Mouse (Mus musculus): ENCODE data around the gene Mrpl11. TPM values are rescaled to one million over a fixed set of nuclear protein-coding genes. Genes with fewer than 3 reads are reported as not detected.
"Not testable (repeated sequence)": the region's sequence is repeated elsewhere in the genome, so short reads cannot be mapped to it uniquely, and the experiment has no call there.

The Mrpl11 gene
- polyA plus RNA-seq, 1 experiment: 68.5 TPM

GRCm38 (mm10) chr19:4999445-5000140, 37.6 kb downstream of the Mrpl11 start:
- Histone ChIP-seq H3K4me3 (replicated peaks; ENCODE audit: insufficient read depth, low read depth, low read length) (no peak overlapping the region), H3K27ac (ENCODE audit: insufficient read depth, low read length) (no peak overlapping the region), H3K4me1 (ENCODE audit: control insufficient read depth, insufficient read depth, low read length) (peaks cover 30% of the 10 kb centered on the region), H3K27me3 (ENCODE audit: control insufficient read depth, insufficient read depth, low read length) (no peaks in the 10 kb centered on the region)
- DNase-seq: peak; percentile 62 to 79
- WGBS: 43% methylated on average over 6 of the region's 6 CpGs
- TF ChIP-seq POLR2A (IDR thresholded peaks at IDR 0.05; ENCODE audit: borderline replicate concordance, insufficient read depth, low read length): no peak
- no peak for TF ChIP-seq CTCF (IDR thresholded peaks at IDR 0.05; ENCODE audit: borderline replicate concordance, insufficient read depth, low read depth, low read length)

DNA sequence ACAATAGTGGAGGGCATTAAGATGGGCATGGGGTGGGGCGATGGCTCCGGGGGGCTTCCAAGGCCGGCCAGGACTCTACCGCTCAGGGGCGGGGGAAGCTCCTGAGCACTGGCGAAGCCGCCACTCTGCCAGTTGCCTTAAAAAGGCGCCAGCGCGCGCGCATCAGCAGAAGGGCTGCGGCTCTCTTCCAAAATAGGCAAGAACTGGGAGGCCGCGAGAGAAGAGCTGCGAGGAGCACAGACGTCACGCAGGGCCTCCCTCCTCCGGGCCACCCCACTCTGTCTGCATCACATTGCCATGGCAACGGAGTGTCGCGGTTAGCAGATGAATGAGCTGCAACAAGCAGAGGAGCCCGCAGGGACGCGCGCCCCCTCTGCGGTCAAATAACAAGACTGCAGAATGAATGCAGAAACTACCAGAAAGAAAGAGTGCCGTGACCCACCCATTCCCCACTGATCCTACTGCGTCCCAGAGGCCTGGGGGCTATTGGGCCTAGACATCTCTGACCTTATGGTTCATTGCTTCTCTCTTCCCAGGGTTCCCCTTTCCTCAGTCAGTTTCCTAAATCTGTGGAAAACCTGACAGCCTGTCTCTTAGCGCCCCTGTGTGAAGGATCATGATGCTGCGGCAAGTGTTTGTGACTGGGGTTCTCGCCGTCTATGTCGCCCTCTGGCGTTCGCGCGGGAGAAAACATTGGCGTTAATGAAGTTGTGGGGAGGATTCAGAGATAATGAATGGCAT, 39.9 kb downstream of the Mrpl11 start:
- H3K27ac ChIP-seq (ENCODE audit: insufficient read depth, low read length): peak overlapping the region; percentile 6; the same call in 1 of the 2 replicates
- H3K27me3 ChIP-seq (ENCODE audit: control insufficient read depth, insufficient read depth, low read length): no peaks in the 10 kb centered on the region
- WGBS: under 1% methylated on average over 39 of the region's 39 CpGs
- H3K4me3 ChIP-seq (replicated peaks; ENCODE audit: insufficient read depth, low read depth, low read length): peak overlapping the region; percentile 40
- TF ChIP-seq POLR2A (IDR thresholded peaks at IDR 0.05; ENCODE audit: borderline replicate concordance, insufficient read depth, low read length): no peak
- TF ChIP-seq CTCF (IDR thresholded peaks at IDR 0.05; ENCODE audit: borderline replicate concordance, insufficient read depth, low read depth, low read length): peak; percentile 100
- H3K4me1 ChIP-seq (ENCODE audit: control insufficient read depth, insufficient read depth, low read length): peaks cover 23% of the 10 kb centered on the region
- DNase-seq: peak; percentile 92 to 95

DNA sequence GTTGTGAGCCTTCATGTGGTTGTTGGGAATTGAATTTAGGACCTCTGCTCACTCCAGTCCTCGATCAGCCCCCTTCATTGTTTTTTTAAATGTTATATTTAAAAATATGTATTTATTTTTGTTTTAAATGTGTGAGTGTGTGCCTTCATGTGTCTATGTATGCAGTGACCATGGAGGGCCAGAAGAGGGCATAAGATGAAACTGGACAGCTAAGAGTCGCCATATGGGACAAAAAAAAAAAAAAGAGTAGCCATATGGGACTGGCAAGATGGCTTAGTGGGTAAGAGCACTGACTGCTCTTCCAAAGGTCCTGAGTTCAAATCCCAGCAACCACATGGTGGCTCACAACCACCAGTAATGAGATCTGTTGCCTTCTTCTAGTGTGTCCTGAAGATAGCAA, 41.7 kb downstream of the Mrpl11 start:
- peaks cover 23% of the 10 kb centered on the region for H3K4me1 ChIP-seq (ENCODE audit: control insufficient read depth, insufficient read depth, low read length)
- H3K27me3 ChIP-seq (ENCODE audit: control insufficient read depth, insufficient read depth, low read length); H3K4me3 ChIP-seq (replicated peaks; ENCODE audit: insufficient read depth, low read depth, low read length); H3K27ac ChIP-seq (ENCODE audit: insufficient read depth, low read length); DNase-seq: not testable (repeated sequence)
- WGBS: 48% methylated on average over 2 of the region's 2 CpGs

- no peak overlapping the region for H3K4me3 ChIP-seq (replicated peaks; ENCODE audit: insufficient read depth, low read depth, low read length)
- WGBS: 60% methylated on average over 4 of the region's 4 CpGs
- no peak for TF ChIP-seq CTCF (IDR thresholded peaks at IDR 0.05; ENCODE audit: borderline replicate concordance, insufficient read depth, low read depth, low read length)
- no peak for TF ChIP-seq POLR2A (IDR thresholded peaks at IDR 0.05; ENCODE audit: borderline replicate concordance, insufficient read depth, low read length)
- H3K4me1 ChIP-seq (ENCODE audit: control insufficient read depth, insufficient read depth, low read length): peaks cover 12% of the 10 kb centered on the region
- no peak for DNase-seq
- no peaks in the 10 kb centered on the region for H3K27me3 ChIP-seq (ENCODE audit: control insufficient read depth, insufficient read depth, low read length)
- no peak overlapping the region for H3K27ac ChIP-seq (ENCODE audit: insufficient read depth, low read length)
These were observed 43.0 kb downstream of the Mrpl11 start for GRCm38 (mm10) chr19:5004925-5005324.

GRCm38 (mm10) chr19:5013138-5013537, 51.2 kb downstream of the Mrpl11 start:
- TF ChIP-seq POLR2A (IDR thresholded peaks at IDR 0.05; ENCODE audit: borderline replicate concordance, insufficient read depth, low read length) (no peak), CTCF (IDR thresholded peaks at IDR 0.05; ENCODE audit: borderline replicate concordance, insufficient read depth, low read depth, low read length) (no peak)
- H3K27ac ChIP-seq (ENCODE audit: insufficient read depth, low read length): no peak overlapping the region
- WGBS: 47% methylated on average over 8 of the region's 8 CpGs

DNA sequence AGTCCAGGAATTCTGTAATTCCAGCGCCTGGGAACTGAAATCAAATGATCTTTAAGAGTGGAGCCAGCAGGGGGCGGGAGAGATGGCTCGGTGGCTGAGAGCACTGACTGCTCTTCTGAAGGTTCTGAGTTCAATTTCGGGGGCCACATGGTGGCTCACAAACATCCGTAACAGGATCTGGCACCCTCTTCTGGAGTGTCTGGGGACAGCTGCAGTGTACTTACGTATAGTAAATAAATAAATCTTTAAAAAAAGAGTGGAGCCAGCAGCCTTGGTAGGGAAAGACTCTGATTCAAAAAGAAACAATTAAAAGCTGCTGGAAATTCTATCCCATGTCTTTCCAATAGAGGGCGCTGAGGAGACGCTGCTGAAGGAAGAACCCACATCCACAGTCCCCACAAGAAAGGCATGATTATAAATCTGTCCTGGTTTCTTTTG, 53.0 kb downstream of the Mrpl11 start:
- 3% methylated on average over 8 of the region's 8 CpGs for WGBS
- Histone ChIP-seq H3K27me3 (ENCODE audit: control insufficient read depth, insufficient read depth, low read length) (no peaks in the 10 kb centered on the region), H3K27ac (ENCODE audit: insufficient read depth, low read length) (no peak overlapping the region), H3K4me3 (replicated peaks; ENCODE audit: insufficient read depth, low read depth, low read length) (no peak overlapping the region), H3K4me1 (ENCODE audit: control insufficient read depth, insufficient read depth, low read length) (no peaks in the 10 kb centered on the region)
- peak; percentile 49 to 55 for DNase-seq
- no peak for TF ChIP-seq POLR2A (IDR thresholded peaks at IDR 0.05; ENCODE audit: borderline replicate concordance, insufficient read depth, low read length)
- TF ChIP-seq CTCF (IDR thresholded peaks at IDR 0.05; ENCODE audit: borderline replicate concordance, insufficient read depth, low read depth, low read length): peak; percentile 49; the same call in 1 of the 2 replicates

More at GRCm38 (mm10) chr19:5013138-5013537, 51.2 kb downstream of the Mrpl11 start:
- no peak for DNase-seq
- Histone ChIP-seq H3K4me3 (replicated peaks; ENCODE audit: insufficient read depth, low read depth, low read length) (no peak overlapping the region), H3K4me1 (ENCODE audit: control insufficient read depth, insufficient read depth, low read length) (no peaks in the 10 kb centered on the region), H3K27me3 (ENCODE audit: control insufficient read depth, insufficient read depth, low read length) (no peaks in the 10 kb centered on the region)

DNA sequence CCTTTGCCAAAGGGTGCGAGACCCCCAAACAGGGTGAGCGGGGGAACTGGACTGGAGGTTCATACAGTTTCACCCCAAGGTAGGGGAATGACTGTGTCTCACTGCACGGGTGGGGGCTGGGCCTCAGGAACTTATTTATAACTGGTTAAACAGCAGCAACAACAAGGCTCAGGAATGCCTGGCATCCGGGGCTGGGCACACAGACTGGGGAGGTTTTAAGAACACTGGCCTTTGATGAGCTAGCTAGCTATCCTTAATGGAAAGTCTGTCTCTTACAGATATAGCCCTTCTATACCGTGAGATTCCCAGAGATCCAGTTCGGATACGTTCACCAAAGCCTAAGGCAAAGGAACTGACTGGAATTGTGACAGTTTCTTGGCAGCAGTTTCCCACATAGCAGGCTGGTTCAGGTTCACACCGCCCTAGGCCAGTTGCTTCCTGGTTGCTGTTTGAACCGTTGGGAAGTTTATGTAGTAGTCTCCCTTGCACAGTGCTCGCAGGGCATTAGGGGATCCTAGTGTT, 54.3 kb downstream of the Mrpl11 start:
- Histone ChIP-seq H3K27ac (ENCODE audit: insufficient read depth, low read length) (no peak overlapping the region), H3K4me1 (ENCODE audit: control insufficient read depth, insufficient read depth, low read length) (no peaks in the 10 kb centered on the region), H3K4me3 (replicated peaks; ENCODE audit: insufficient read depth, low read depth, low read length) (no peak overlapping the region), H3K27me3 (ENCODE audit: control insufficient read depth, insufficient read depth, low read length) (no peaks in the 10 kb centered on the region)
- no peak for DNase-seq
- TF ChIP-seq CTCF (IDR thresholded peaks at IDR 0.05; ENCODE audit: borderline replicate concordance, insufficient read depth, low read depth, low read length): no peak
- no peak for TF ChIP-seq POLR2A (IDR thresholded peaks at IDR 0.05; ENCODE audit: borderline replicate concordance, insufficient read depth, low read length)
- WGBS: 28% methylated on average over 10 of the region's 10 CpGs

Other genes with a start within 250 kb of the Mrpl11 start
- 29.8 and 30.5 TPM in 2 replicates for gene Rbm4b, start 205.7 kb upstream of the Mrpl11 start, polyA plus RNA-seq (2012; rRNA removed)
- gene Rbm4, start 168.2 kb upstream of the Mrpl11 start, polyA plus RNA-seq (2012; rRNA removed): 77.5 and 86.1 TPM in 2 replicates
- gene Gm21992, start 150.5 kb upstream of the Mrpl11 start, polyA plus RNA-seq (2012; rRNA removed): 14.4 and 17.9 TPM in 2 replicates
- gene Rbm14, start 150.5 kb upstream of the Mrpl11 start, polyA plus RNA-seq (2012; rRNA removed): 27.4 and 32.1 TPM in 2 replicates
- 49.5 and 52.7 TPM in 2 replicates for gene Ccs, start 122.8 kb upstream of the Mrpl11 start, polyA plus RNA-seq (2012; rRNA removed)
- 0.62 and 0.64 TPM in 2 replicates for gene Ccdc87, start 122.8 kb upstream of the Mrpl11 start, polyA plus RNA-seq (2012; rRNA removed)
- 211 and 216 TPM in 2 replicates for gene Ctsf, start 107.0 kb upstream of the Mrpl11 start, polyA plus RNA-seq (2012; rRNA removed)
- gene Actn3, start 84.2 kb upstream of the Mrpl11 start, polyA plus RNA-seq (2012; rRNA removed): 1.7 and 2.0 TPM in 2 replicates
- 36.2 and 37.0 TPM in 2 replicates for gene Zdhhc24, start 83.5 kb upstream of the Mrpl11 start, polyA plus RNA-seq (2012; rRNA removed)
- gene Bbs1, start 55.5 kb upstream of the Mrpl11 start, polyA plus RNA-seq (2012; rRNA removed): 17.6 and 19.2 TPM in 2 replicates
- gene Dpp3, start 33.9 kb upstream of the Mrpl11 start, polyA plus RNA-seq (2012; rRNA removed): 61.0 and 61.2 TPM in 2 replicates
- 22.5 and 22.6 TPM in 2 replicates for gene Peli3, start 19.0 kb upstream of the Mrpl11 start, polyA plus RNA-seq (2012; rRNA removed)
- 2.5 and 2.9 TPM in 2 replicates for gene Npas4, start 28.2 kb downstream of the Mrpl11 start, polyA plus RNA-seq (2012; rRNA removed)
- gene Slc29a2, start 61.7 kb downstream of the Mrpl11 start, polyA plus RNA-seq (2012; rRNA removed): 23.8 and 24.0 TPM in 2 replicates
- 104 and 108 TPM in 2 replicates for gene B4gat1, start 76.7 kb downstream of the Mrpl11 start, polyA plus RNA-seq (2012; rRNA removed)
- gene AC124502.3, start 76.7 kb downstream of the Mrpl11 start, polyA plus RNA-seq (2012; rRNA removed): 5.0 and 5.7 TPM in 2 replicates
- 17.6 and 20.8 TPM in 2 replicates for gene Brms1, start 79.2 kb downstream of the Mrpl11 start, polyA plus RNA-seq (2012; rRNA removed)
- 2.8 and 3.7 TPM in 2 replicates for gene Rin1, start 88.3 kb downstream of the Mrpl11 start, polyA plus RNA-seq (2012; rRNA removed)
- 4.5 and 4.9 TPM in 2 replicates for gene Cd248, start 105.9 kb downstream of the Mrpl11 start, polyA plus RNA-seq (2012; rRNA removed)
- gene Tmem151a, start 123.4 kb downstream of the Mrpl11 start, polyA plus RNA-seq (2012; rRNA removed): 84.0 and 102 TPM in 2 replicates
- 98.4 and 103 TPM in 2 replicates for gene Yif1a, start 126.4 kb downstream of the Mrpl11 start, polyA plus RNA-seq (2012; rRNA removed)
- 89.3 and 90.3 TPM in 2 replicates for gene Cnih2, start 136.4 kb downstream of the Mrpl11 start, polyA plus RNA-seq (2012; rRNA removed)
- gene Rab1b, start 144.9 kb downstream of the Mrpl11 start, polyA plus RNA-seq (2012; rRNA removed): 191 and 195 TPM in 2 replicates
- gene Klc2, start 156.4 kb downstream of the Mrpl11 start, polyA plus RNA-seq (2012; rRNA removed): 318 and 338 TPM in 2 replicates

Measured in cerebellum, adult 2 months (tissue).